Comparison of ENCODE assay signal across 9 mouse cellular contexts in genomic region chr15:103530372-103530771, GRCm38 (mm10). TPM values are rescaled to one million over a fixed set of nuclear protein-coding genes. Genes with fewer than 3 reads are reported as not detected.
DNase-seq lines count a peak whose midpoint lies in the region; ATAC-seq and TF ChIP-seq lines count a peak whose summit lies in the region.
"Had no signal": no experiment of that assay in that cellular context is flagged by ENCODE, and none has a peak within 500 bp of the region (broad histone marks: within the 10 kb centered on the region; RNA-seq: fewer than 3 reads in every experiment).

No protein-coding gene starts in this region.

- no peaks in the 10 kb centered on the region for H3K36me3 ChIP-seq in C2C12 (ENCODE audit: control insufficient read depth, insufficient read depth)
- no peaks in the 10 kb centered on the region for H3K36me3 ChIP-seq in kidney, embryonic 14.5 days (ENCODE audit: control insufficient read depth, insufficient read depth, low read length)
- H3K36me3 ChIP-seq in liver, embryonic 14.5 days (replicated peaks; ENCODE audit: control insufficient read depth, insufficient read depth, low read depth), result no peaks in the 10 kb centered on the region
- H3K36me3 ChIP-seq in neural tube, embryonic 13.5 days, result peaks cover 47% of the 10 kb centered on the region

- H3K27me3 ChIP-seq in C2C12 (ENCODE audit: control insufficient read depth, insufficient read depth, insufficient read length) (peaks cover 24% of the 10 kb centered on the region), Patski (peaks cover 8% of the 10 kb centered on the region)
- no peaks in the 10 kb centered on the region; the same call in 1 of the 2 replicates for H3K27me3 ChIP-seq in kidney, embryonic 14.5 days (ENCODE audit: control insufficient read depth, insufficient read depth, low read length)
- H3K27me3 ChIP-seq in liver, embryonic 14.5 days (ENCODE audit: control insufficient read depth, insufficient read depth, low read length), result no peaks in the 10 kb centered on the region
- no peaks in the 10 kb centered on the region; the same call in 1 of the 2 replicates for H3K27me3 ChIP-seq in neural tube, embryonic 13.5 days

- H3K9ac ChIP-seq in kidney, embryonic 14.5 days (ENCODE audit: low read depth, low read length), result no peak overlapping the region
- no peak overlapping the region for H3K9ac ChIP-seq in liver, embryonic 14.5 days (replicated peaks)
- H3K9ac ChIP-seq in neural tube, embryonic 13.5 days, result peak overlapping the region; percentile 41; the same call in 1 of the 2 replicates
- H3K9ac ChIP-seq: heart, embryonic 13.5 days had no signal

- H3K79me3 ChIP-seq in C2C12 (ENCODE audit: low read depth), result no peaks in the 10 kb centered on the region

- H3K27ac ChIP-seq in kidney, embryonic 14.5 days (ENCODE audit: low read depth, low read length), result no peak overlapping the region
- H3K27ac ChIP-seq in liver, embryonic 14.5 days, result no peak overlapping the region
- peak overlapping the region; percentile 52; the same call in 1 of the 2 replicates for H3K27ac ChIP-seq in neural tube, embryonic 13.5 days (replicated peaks)
- H3K27ac ChIP-seq: heart, embryonic 13.5 days had no signal

- POLR2A ChIA-PET in Patski (lab: Charles Lee), result interaction anchor here (0.6 kb wide), 1 partner anchor 16 kb away, joined by 3 read pairs; no protein-coding TSS in a partner anchor

- H3K9me3 ChIP-seq in kidney, embryonic 14.5 days (ENCODE audit: control insufficient read depth, low read length), result no peaks in the 10 kb centered on the region
- no peaks in the 10 kb centered on the region for H3K9me3 ChIP-seq in liver, embryonic 14.5 days (ENCODE audit: control insufficient read depth, low read length)
- H3K9me3 ChIP-seq in neural tube, embryonic 13.5 days, result no peaks in the 10 kb centered on the region
- H3K9me3 ChIP-seq: heart, embryonic 13.5 days had no signal

- CTCF ChIA-PET in Patski (lab: Charles Lee), result interaction anchor here (0.7 to 2.4 kb wide), 13 partner anchors 10 to 57 kb away, joined by 3 to 11 read pairs (median 5); no protein-coding TSS in a partner anchor

- peak; percentile 52 for ATAC-seq in Patski
- ATAC-seq in common myeloid progenitor, adult 5-6 weeks (replicated peaks; ENCODE audit: low read depth, poor library complexity, severe bottlenecking), result peak; percentile 84
- ATAC-seq in kidney, embryonic 14.5 days (ENCODE audit: low FRiP score, low TSS enrichment), result peak; percentile 74; the same call in 1 of the 2 replicates
- ATAC-seq in liver, embryonic 14.5 days (ENCODE audit: insufficient read depth), result no peak
- ATAC-seq in neural tube, embryonic 13.5 days (ENCODE audit: low read depth), result peak; percentile 83

- no peak overlapping the region for H3K4me3 ChIP-seq in C2C12 (ENCODE audit: insufficient read depth, poor library complexity, severe bottlenecking)
- no peak overlapping the region for H3K4me3 ChIP-seq in kidney, embryonic 14.5 days (ENCODE audit: low read length)
- H3K4me3 ChIP-seq in liver, embryonic 14.5 days (ENCODE audit: insufficient read depth in 1 of 2, low read depth in 2 of 2, low read length in 2 of 2), result no peak overlapping the region
- H3K4me3 ChIP-seq in neural tube, embryonic 13.5 days, result no peak overlapping the region
- H3K4me3 ChIP-seq: heart, embryonic 13.5 days had no signal

- in situ Hi-C loops in Patski (cut with MboI; ENCODE audit: low pct_unique_long_range_greater_than_20kb), result loop anchor here (5.0 kb wide), 1 partner anchor 48 kb away; no protein-coding TSS in a partner anchor

- no peak overlapping the region for H3ac ChIP-seq in C2C12 (ENCODE audit: control insufficient read depth, insufficient read length, low read depth)

- TF ChIP-seq CTCF in C2C12 (IDR thresholded peaks at IDR 0.05; ENCODE audit: control insufficient read depth, insufficient read depth, insufficient read length) (peak; percentile 88), Patski (IDR thresholded peaks at IDR 0.05) (peak; percentile 95)
- TF ChIP-seq CTCF in liver, embryonic 14.5 days (IDR thresholded peaks at IDR 0.05; ENCODE audit: low read depth), result peak; percentile 94

- TF ChIP-seq EP300 in liver, embryonic 14.5 days (IDR thresholded peaks at IDR 0.05; ENCODE audit: low read depth), result no peak

- 0 out of 2 replicates have a peak, but pooled peaks cover 3% of the 10 kb centered on the region for H3K4me1 ChIP-seq in kidney, embryonic 14.5 days (ENCODE audit: control insufficient read depth, insufficient read depth, low read length)
- H3K4me1 ChIP-seq in liver, embryonic 14.5 days (replicated peaks; ENCODE audit: control insufficient read depth in 2 of 2, insufficient read depth in 2 of 2, low read length in 1 of 2), result no peaks in the 10 kb centered on the region
- H3K4me1 ChIP-seq in neural tube, embryonic 13.5 days (replicated peaks), result peaks cover 29% of the 10 kb centered on the region

- no peak for DNase-seq in Patski (ENCODE audit: low read depth, low spot score)
- peak; percentile 7 for DNase-seq in gastrocnemius, postnatal 25 days
- peak in 2 of 3 experiments; percentile 12 to 13 for DNase-seq in liver, embryonic 14.5 days (ENCODE audit: low read depth in 3 of 3, low spot score in 3 of 3)
- peak; percentile 16 to 17 for DNase-seq in thymus, postnatal 36 days

- H3K4me2 ChIP-seq in kidney, embryonic 14.5 days (replicated peaks; ENCODE audit: low read depth, low read length), result no peak overlapping the region
- no peak overlapping the region for H3K4me2 ChIP-seq in liver, embryonic 14.5 days (ENCODE audit: low read depth)
- no peak overlapping the region for H3K4me2 ChIP-seq in neural tube, embryonic 13.5 days
- H3K4me2 ChIP-seq: heart, embryonic 13.5 days had no signal

- 7% methylated on average over 5 of the region's 5 CpGs for WGBS in kidney, embryonic 14.5 days
- WGBS in liver, embryonic 14.5 days (ENCODE audit: insufficient replicate concordance), result 13% methylated on average over 5 of the region's 5 CpGs
- 7% methylated on average over 5 of the region's 5 CpGs for WGBS in neural tube, embryonic 13.5 days

- H3K79me2 ChIP-seq in C2C12 (ENCODE audit: control insufficient read depth, insufficient read depth), result no peaks in the 10 kb centered on the region

TF ChIP-seq in C2C12, 6 proteins besides CTCF, POLR2A, EP300 and RAD21:
- no peak for TF ChIP-seq MAX (IDR thresholded peaks at IDR 0.05)
- TF ChIP-seq CEBPB (IDR thresholded peaks at IDR 0.05; ENCODE audit: low read depth), result no peak
- TF ChIP-seq MYOG (IDR thresholded peaks at IDR 0.05; ENCODE audit: control insufficient read depth, extremely low read depth, insufficient read length), result no peak
- no peak for TF ChIP-seq MYOD1 (IDR thresholded peaks at IDR 0.05; ENCODE audit: control insufficient read depth, insufficient read length, low read depth)

RNA-seq across cellular contexts. Expression of gene Ppp1r1a, which starts 7.4 kb away (rescaled TPM):
- polyA plus RNA-seq in C2C12 (2012; fragmentation: generic; extraction: Trizol) (0.02 TPM), Patski (2021) (9.4 TPM)
- total RNA-seq in common myeloid progenitor, adult 5-6 weeks (2017), result not detected in 2 replicates
- 10 to 100 TPM; 85.7 to 90.4 TPM for total RNA-seq in gastrocnemius, postnatal 25 days (2021)
- 19.2 and 21.2 TPM in 2 replicates for polyA plus RNA-seq in kidney, embryonic 14.5 days (2014; fragmentation: Nextera tagmentation; extraction: Ambion mirVana)
- polyA plus RNA-seq in liver, embryonic 14.5 days (2012; rRNA removed), result 0.09 and 0.24 TPM in 2 replicates
- polyA plus RNA-seq in liver, embryonic 14.5 days (2014; fragmentation: Nextera tagmentation; extraction: Ambion mirVana), result 0.20 TPM in 1 of 2 replicates, not detected in the other
- 83.1 and 93.7 TPM in 2 replicates for polyA plus RNA-seq in neural tube, embryonic 13.5 days (2015; fragmentation: Nextera tagmentation; extraction: Ambion mirVana)

RNA-seq across cellular contexts. Expression of gene Pde1b, which starts 27.5 kb away (rescaled TPM):
- polyA plus RNA-seq in C2C12 (2012; fragmentation: generic; extraction: Trizol), result 1.6 TPM
- polyA plus RNA-seq in Patski (2021), result 1.4 TPM
- total RNA-seq in common myeloid progenitor, adult 5-6 weeks (2017), result 0.19 and 2.2 TPM in 2 replicates
- under 1 TPM; 0.54 to 0.64 TPM for total RNA-seq in gastrocnemius, postnatal 25 days (2021)
- 3.1 and 4.9 TPM in 2 replicates for polyA plus RNA-seq in kidney, embryonic 14.5 days (2014; fragmentation: Nextera tagmentation; extraction: Ambion mirVana)
- polyA plus RNA-seq in liver, embryonic 14.5 days (2012; rRNA removed), result 0.83 and 1.0 TPM in 2 replicates
- 0.11 and 0.19 TPM in 2 replicates for polyA plus RNA-seq in liver, embryonic 14.5 days (2014; fragmentation: Nextera tagmentation; extraction: Ambion mirVana)
- polyA plus RNA-seq in neural tube, embryonic 13.5 days (2015; fragmentation: Nextera tagmentation; extraction: Ambion mirVana), result 83.3 and 88.7 TPM in 2 replicates

RNA-seq across cellular contexts. Expression of gene Glycam1, which starts 34.5 kb away (rescaled TPM):
- polyA plus RNA-seq in C2C12 (2012; fragmentation: generic; extraction: Trizol) (not detected), Patski (2021) (not detected)
- total RNA-seq in common myeloid progenitor, adult 5-6 weeks (2017), result not detected in 2 replicates
- total RNA-seq in gastrocnemius, postnatal 25 days (2021), result not detected
- not detected in 2 replicates for polyA plus RNA-seq in kidney, embryonic 14.5 days (2014; fragmentation: Nextera tagmentation; extraction: Ambion mirVana)
- polyA plus RNA-seq in liver, embryonic 14.5 days (2012; rRNA removed), result not detected in 2 replicates
- polyA plus RNA-seq in liver, embryonic 14.5 days (2014; fragmentation: Nextera tagmentation; extraction: Ambion mirVana), result not detected in 2 replicates
- not detected in 2 replicates for polyA plus RNA-seq in neural tube, embryonic 13.5 days (2015; fragmentation: Nextera tagmentation; extraction: Ambion mirVana)
- polyA plus RNA-seq: heart, embryonic 13.5 days had no signal

Comparison
In these comparisons a context has a peak if more than half of its experiments do, and no peak if none do; other contexts are left out.
1. RNA of gene Pde1b, which starts 27.5 kb away (polyA plus RNA-seq): 83.3 to 88.7 TPM in neural tube, embryonic 13.5 days; 3.1 to 4.9 TPM in kidney, embryonic 14.5 days, 1.6 TPM in C2C12 (single experiment), 1.4 TPM in Patski (single experiment) and 0.11 to 1.0 TPM in liver, embryonic 14.5 days; every median in the first group is over 10 times any median in the second.
2. Peak in every context shown above with its lines, with median percentiles within 50 percentile points of each other: CTCF ChIP-seq.